Mouse (Mus musculus) brain, embryonic 14.5 days (tissue): ENCODE measurements around the gene Ccnb1ip1.

Source experiments
- CTCF ChIP-seq: fragments of 200-500 bp; IDR thresholded peaks from 2 replicates; pipeline ENCODE4 v1.5.1; 2012; ENCODE audit warnings: inconsistent platforms, mild to moderate bottlenecking, moderate library complexity, borderline replicate concordance; ENCODE audit not compliant: insufficient read depth, insufficient read length; ENCODE audit errors: extremely low read depth
- POLR2A ChIP-seq: fragments of 200-500 bp; IDR thresholded peaks from 2 replicates; pipeline ENCODE4 v1.6.1; 2012; ENCODE audit warnings: mild to moderate bottlenecking, inconsistent platforms, borderline replicate concordance; ENCODE audit not compliant: poor library complexity, insufficient read depth, insufficient read length, severe bottlenecking; ENCODE audit errors: extremely low read depth

DNA sequence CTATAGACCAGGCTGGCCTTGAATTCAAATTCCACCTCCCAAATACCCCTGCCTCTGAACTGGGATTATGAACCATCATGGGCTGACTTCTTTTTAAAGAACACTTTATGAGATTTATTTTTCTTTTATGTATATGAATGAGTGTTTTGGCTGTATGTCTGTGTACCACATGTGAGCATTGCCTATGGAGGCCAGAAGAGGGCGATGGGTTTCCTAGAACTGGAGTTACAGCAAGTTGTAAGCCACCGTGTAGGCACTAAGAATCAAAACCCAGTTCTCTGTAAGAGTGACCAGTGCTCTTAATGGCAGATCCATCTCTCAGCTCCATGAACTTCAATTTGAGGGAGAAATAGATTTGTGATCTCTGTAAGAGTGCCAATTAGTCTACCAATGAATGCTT, 15.7 kb upstream of the Ccnb1ip1 start:
- peak; percentile 7; the same call in 1 of the 2 replicates for TF ChIP-seq CTCF
- no peak for TF ChIP-seq POLR2A
